Mouse (Mus musculus) liver, embryonic 12.5 days (tissue): ENCODE results near the gene Il17rb. TPM values are rescaled to one million over a fixed set of nuclear protein-coding genes. Genes with fewer than 3 reads are reported as not detected.

Experiments used
- ATAC-seq: fragments of 200-750 bp; cut with Nextera tagmentation; 2 replicates; pipeline ENCODE4 v1.8.0; 2017; ENCODE audit warnings: moderate number of reproducible peaks, mild to moderate bottlenecking, moderate library complexity
- H3K27ac ChIP-seq: fragments of 300-500 bp; sonication (generic); 2 replicates; pipeline ENCODE4 v1.5.1; 2016; ENCODE audit warnings: mild to moderate bottlenecking
- H3K27me3 ChIP-seq: fragments of 300-500 bp; sonication (generic); replicated peaks from 2 replicates; pipeline ENCODE4 v1.6.1; 2016; ENCODE audit warnings: mild to moderate bottlenecking, moderate library complexity
- H3K36me3 ChIP-seq: fragments of 300-500 bp; sonication (generic); 2 replicates; pipeline ENCODE4 v1.6.1; 2016; ENCODE audit warnings: mild to moderate bottlenecking, moderate library complexity
- H3K4me1 ChIP-seq: fragments of 300-500 bp; sonication (generic); 2 replicates; pipeline ENCODE4 v1.6.1; 2016
- H3K4me2 ChIP-seq: fragments of 300-500 bp; sonication (generic); 2 replicates; pipeline ENCODE4 v1.6.1; 2016; ENCODE audit warnings: mild to moderate bottlenecking, moderate library complexity
- H3K4me3 ChIP-seq: fragments of 300-500 bp; sonication (generic); 2 replicates; pipeline ENCODE4 v1.5.1; 2016; ENCODE audit warnings: mild to moderate bottlenecking, moderate library complexity
- H3K9ac ChIP-seq: fragments of 300-500 bp; sonication (generic); 2 replicates; pipeline ENCODE4 v1.6.1; 2016; ENCODE audit warnings: mild to moderate bottlenecking, moderate library complexity
- H3K9me3 ChIP-seq: fragments of 300-500 bp; sonication (generic); replicated peaks from 2 replicates; pipeline ENCODE4 v1.6.1; 2016; ENCODE audit warnings: mild to moderate bottlenecking, moderate library complexity
- WGBS: fragments of 180-500 bp; shearing (Covaris S2); methylation state at CpG from one replicate; pipeline ENCODE4 v1.1.7; 2016; ENCODE audit not compliant: insufficient replicate concordance; 5-methylcytosine and 5-hydroxymethylcytosine counted together
- polyA plus RNA-seq: library from polyadenylated mRNA; unstranded; fragments of >200 nt; fragmentation: Nextera tagmentation; extraction: Ambion mirVana; gene quantifications from 2 replicates; pipeline ENCODE4 v1.2.1, GENCODE M21; 2016

Il17rb gene
- polyA plus RNA-seq, result 0.39 and 0.57 TPM in 2 replicates

DNA sequence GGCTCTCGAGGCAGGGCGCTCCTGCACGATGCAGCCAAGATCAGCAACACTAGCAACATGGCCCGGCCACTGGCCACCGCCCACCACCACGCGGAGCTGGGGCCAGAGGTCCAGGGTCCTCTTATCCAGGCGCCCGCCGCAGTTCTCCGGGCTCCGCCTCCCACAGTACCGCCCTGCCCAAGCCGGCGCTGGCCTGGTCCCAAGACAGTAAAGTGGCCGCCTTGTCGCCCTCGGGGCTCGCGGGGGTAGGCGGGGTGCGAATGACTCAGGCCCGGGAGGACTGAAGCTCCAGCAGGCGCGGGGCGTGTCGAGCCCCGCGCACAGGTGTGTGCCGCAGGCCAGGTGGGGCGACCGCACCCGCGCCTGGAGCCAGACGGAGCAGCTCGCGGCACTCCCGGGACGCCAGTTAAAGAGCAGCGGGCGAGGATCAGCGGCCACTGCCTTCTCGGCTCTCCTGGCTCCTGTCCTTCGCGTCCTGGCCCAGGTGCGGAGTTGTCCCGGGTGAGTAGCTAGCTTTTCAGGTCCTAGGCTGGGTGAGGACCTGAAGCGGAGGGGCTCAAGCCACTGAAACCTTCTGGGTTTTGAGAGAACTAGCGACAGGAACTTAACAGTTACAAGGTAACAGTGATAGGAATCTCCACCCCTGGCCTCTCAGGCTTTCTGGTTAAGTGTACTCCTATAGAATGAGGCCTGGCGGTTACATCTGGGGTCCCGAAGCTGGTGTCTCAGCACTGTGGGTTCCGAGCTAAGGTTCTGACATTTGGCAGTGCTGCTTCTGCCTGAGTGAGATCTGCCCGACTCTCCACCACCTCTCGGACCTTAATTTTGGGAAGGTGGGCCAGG is at the start of gene Il17rb, which contains the start of gene Chdh:
Il17rb (minus strand) TSS at position 164 of the 843 bp plus-strand sequence.
Chdh (plus strand) TSS at position 291 of the 843 bp plus-strand sequence.
- peak; percentile 59 for ATAC-seq
- H3K27me3 ChIP-seq, result peaks cover 44% of the 10 kb centered on the region
- H3K27ac ChIP-seq, result no peak within 1 kb of the TSS
- H3K9me3 ChIP-seq, result no peaks in the 10 kb centered on the region
- no peak within 1 kb of the TSS for H3K9ac ChIP-seq
- WGBS, result 8% methylated on average over 54 of the region's 54 CpGs
- peak within 1 kb of the TSS; percentile 54 for H3K4me2 ChIP-seq
- H3K36me3 ChIP-seq, result no peaks in the 10 kb centered on the region
- 0 out of 2 replicates have a peak, but pooled peaks cover 5% of the 10 kb centered on the region for H3K4me1 ChIP-seq
- peak within 1 kb of the TSS; percentile 32 for H3K4me3 ChIP-seq

- no peak overlapping the region for H3K27ac ChIP-seq
- H3K9me3 ChIP-seq, result no peaks in the 10 kb centered on the region
- H3K36me3 ChIP-seq, result no peaks in the 10 kb centered on the region
- H3K4me3 ChIP-seq, result no peak overlapping the region
- 66% methylated on average over 13 of the region's 13 CpGs for WGBS
- ATAC-seq, result no peak
- H3K27me3 ChIP-seq, result no peaks in the 10 kb centered on the region; the same call in 1 of the 2 replicates
- H3K4me2 ChIP-seq, result no peak overlapping the region
- no peak overlapping the region for H3K9ac ChIP-seq
- no peaks in the 10 kb centered on the region for H3K4me1 ChIP-seq
These were observed 47.5 kb upstream of the Il17rb start for GRCm38 (mm10) chr14:30056031-30056766.

- H3K9me3 ChIP-seq, result no peaks in the 10 kb centered on the region
- no peak for ATAC-seq
- H3K9ac ChIP-seq, result no peak overlapping the region
- H3K4me3 ChIP-seq, result no peak overlapping the region
- no peaks in the 10 kb centered on the region; the same call in 1 of the 2 replicates for H3K27me3 ChIP-seq
- H3K4me2 ChIP-seq, result no peak overlapping the region
- WGBS, result 50% methylated on average over 7 of the region's 7 CpGs
- H3K36me3 ChIP-seq, result no peaks in the 10 kb centered on the region
- no peak overlapping the region for H3K27ac ChIP-seq
- no peaks in the 10 kb centered on the region for H3K4me1 ChIP-seq
These were observed 46.2 kb upstream of the Il17rb start for GRCm38 (mm10) chr14:30054922-30055321.

- Histone ChIP-seq H3K4me3 (no peak overlapping the region), H3K4me2 (no peak overlapping the region), H3K4me1 (no peaks in the 10 kb centered on the region), H3K9ac (no peak overlapping the region), H3K36me3 (no peaks in the 10 kb centered on the region), H3K27ac (no peak overlapping the region), H3K9me3 (no peaks in the 10 kb centered on the region), H3K27me3 (no peaks in the 10 kb centered on the region; the same call in 1 of the 2 replicates)
- 68% methylated on average over 8 of the region's 8 CpGs for WGBS
- ATAC-seq, result no peak
These were observed 41.6 kb upstream of the Il17rb start for GRCm38 (mm10) chr14:30050280-30050679.

GRCm38 (mm10) chr14:30048049-30048448 is 39.4 kb upstream of the Il17rb start:
- Histone ChIP-seq H3K36me3 (no peaks in the 10 kb centered on the region), H3K9ac (no peak overlapping the region), H3K27me3 (no peaks in the 10 kb centered on the region; the same call in 1 of the 2 replicates), H3K4me2 (no peak overlapping the region), H3K9me3 (no peaks in the 10 kb centered on the region), H3K4me1 (no peaks in the 10 kb centered on the region), H3K4me3 (no peak overlapping the region), H3K27ac (no peak overlapping the region)
- no peak for ATAC-seq
- 54% methylated on average over 3 of the region's 3 CpGs for WGBS

DNA sequence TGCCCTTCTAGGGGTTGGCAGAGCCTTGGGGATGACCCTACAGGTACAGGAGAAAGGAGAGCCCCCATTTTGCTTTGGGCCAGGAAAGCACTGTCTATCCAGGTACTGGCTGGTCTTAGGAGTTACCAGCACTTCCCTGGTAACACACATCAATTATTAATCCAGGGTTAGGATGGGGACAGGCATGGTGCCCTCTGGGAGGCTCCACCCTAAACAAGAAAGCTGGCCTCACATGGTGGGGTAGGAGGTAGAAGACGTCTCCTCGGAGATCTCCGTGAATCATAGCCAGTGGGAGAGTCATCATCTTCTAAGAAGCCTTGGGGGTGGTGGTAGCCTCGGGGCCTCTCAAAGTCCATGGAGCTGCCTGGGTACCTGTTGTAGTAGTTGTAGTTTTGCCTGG is 38.3 kb upstream of the Il17rb start:
- H3K27me3 ChIP-seq, result no peaks in the 10 kb centered on the region
- no peaks in the 10 kb centered on the region for H3K4me1 ChIP-seq
- 75% methylated on average over 4 of the region's 4 CpGs for WGBS
- H3K36me3 ChIP-seq, result no peaks in the 10 kb centered on the region
- H3K27ac ChIP-seq, result no peak overlapping the region
- no peak overlapping the region for H3K9ac ChIP-seq
- ATAC-seq, result no peak
- H3K4me3 ChIP-seq, result no peak overlapping the region
- H3K9me3 ChIP-seq, result no peaks in the 10 kb centered on the region
- H3K4me2 ChIP-seq, result no peak overlapping the region

- 69% methylated on average over 8 of the region's 8 CpGs for WGBS
- Histone ChIP-seq H3K4me3 (no peak overlapping the region), H3K9ac (no peak overlapping the region), H3K4me1 (no peaks in the 10 kb centered on the region), H3K9me3 (no peaks in the 10 kb centered on the region), H3K4me2 (no peak overlapping the region), H3K27me3 (no peaks in the 10 kb centered on the region), H3K36me3 (no peaks in the 10 kb centered on the region), H3K27ac (no peak overlapping the region)
- no peak for ATAC-seq
These were observed 37.1 kb upstream of the Il17rb start for GRCm38 (mm10) chr14:30045704-30046220.

DNA sequence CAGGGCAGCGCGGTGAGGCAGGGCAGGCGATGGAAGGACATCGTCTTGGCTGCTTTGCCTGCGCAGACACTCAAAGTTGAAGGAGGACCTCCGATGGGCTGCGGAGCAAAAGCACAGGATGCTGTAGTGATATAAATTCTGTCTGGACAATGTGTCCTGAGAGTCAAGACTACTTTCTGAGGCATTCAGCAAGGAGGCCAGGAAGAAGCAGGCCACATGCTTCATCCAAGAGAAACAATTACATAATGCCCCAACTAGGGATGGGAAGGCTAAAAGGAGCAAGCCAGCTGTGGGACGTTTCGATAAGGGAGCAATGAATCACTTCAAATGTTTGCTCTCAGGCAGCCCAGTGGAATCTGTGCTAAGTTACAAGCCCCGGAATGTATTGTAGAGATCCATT is 36.5 kb upstream of the Il17rb start:
- H3K9me3 ChIP-seq, result no peaks in the 10 kb centered on the region
- no peak overlapping the region for H3K9ac ChIP-seq
- no peak overlapping the region for H3K4me2 ChIP-seq
- H3K27ac ChIP-seq, result no peak overlapping the region
- H3K36me3 ChIP-seq, result no peaks in the 10 kb centered on the region
- no peaks in the 10 kb centered on the region for H3K27me3 ChIP-seq
- no peaks in the 10 kb centered on the region for H3K4me1 ChIP-seq
- WGBS, result 77% methylated on average over 10 of the region's 10 CpGs
- no peak overlapping the region for H3K4me3 ChIP-seq
- no peak for ATAC-seq

DNA sequence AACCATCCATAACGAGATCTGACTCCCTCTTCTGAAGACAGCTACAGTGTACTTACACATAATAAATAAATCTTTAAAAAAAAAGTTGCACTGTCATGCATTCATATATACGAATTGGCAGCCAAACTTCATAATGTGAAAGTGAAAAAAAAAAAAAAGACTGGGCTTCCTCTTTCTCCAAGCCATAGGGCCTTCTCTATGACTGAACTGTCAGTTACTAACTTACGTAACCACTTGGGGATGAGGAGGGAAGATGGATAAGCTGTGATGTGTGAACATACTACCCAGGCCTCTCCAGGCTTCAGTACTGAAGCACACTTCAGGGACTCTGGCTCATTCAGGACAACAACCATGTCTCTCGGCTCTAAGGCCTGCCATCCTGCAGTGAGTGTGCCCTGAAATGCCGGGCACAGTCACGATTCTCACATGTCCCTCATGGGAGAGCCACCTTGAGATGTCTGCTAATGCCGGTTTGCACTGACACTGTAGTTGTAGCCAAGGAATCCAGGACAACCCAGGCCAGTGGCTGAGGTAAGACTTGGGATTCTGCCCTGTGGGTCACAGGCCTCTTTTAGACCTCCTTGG is 34.8 kb upstream of the Il17rb start:
- Histone ChIP-seq H3K27ac (no peak overlapping the region), H3K4me3 (no peak overlapping the region), H3K4me1 (no peaks in the 10 kb centered on the region), H3K9me3 (no peaks in the 10 kb centered on the region), H3K27me3 (no peaks in the 10 kb centered on the region), H3K36me3 (no peaks in the 10 kb centered on the region), H3K9ac (no peak overlapping the region), H3K4me2 (no peak overlapping the region)
- no peak for ATAC-seq
- 71% methylated on average over 7 of the region's 7 CpGs for WGBS

DNA sequence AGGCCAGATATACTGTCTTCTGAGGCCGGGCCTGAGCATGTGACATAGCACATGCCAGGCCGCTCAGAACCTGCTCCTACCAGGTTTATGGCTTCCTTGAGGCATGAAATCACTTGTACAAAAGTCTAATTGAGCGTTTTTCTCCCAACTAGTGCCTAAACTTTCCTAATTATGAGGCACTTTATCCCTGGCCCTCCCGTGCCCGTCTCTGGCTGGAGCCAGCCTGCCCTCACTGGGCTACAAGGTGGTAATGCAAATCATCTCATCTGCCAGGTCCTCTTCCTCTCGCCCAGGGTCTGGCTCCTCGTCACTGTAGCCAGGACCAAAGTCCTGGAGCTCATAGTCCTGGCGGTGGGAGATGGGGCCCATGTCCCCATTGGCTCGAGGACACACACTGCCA is 33.1 kb upstream of the Il17rb start:
- 72% methylated on average over 9 of the region's 9 CpGs for WGBS
- Histone ChIP-seq H3K9me3 (no peaks in the 10 kb centered on the region), H3K27ac (no peak overlapping the region), H3K36me3 (no peaks in the 10 kb centered on the region), H3K9ac (no peak overlapping the region), H3K27me3 (no peaks in the 10 kb centered on the region), H3K4me1 (no peaks in the 10 kb centered on the region), H3K4me3 (no peak overlapping the region), H3K4me2 (no peak overlapping the region)
- no peak for ATAC-seq

GRCm38 (mm10) chr14:30039413-30039812 is 30.7 kb upstream of the Il17rb start:
- Histone ChIP-seq H3K27ac (no peak overlapping the region), H3K4me2 (no peak overlapping the region), H3K9ac (no peak overlapping the region), H3K27me3 (no peaks in the 10 kb centered on the region), H3K4me3 (no peak overlapping the region), H3K9me3 (no peaks in the 10 kb centered on the region), H3K4me1 (no peaks in the 10 kb centered on the region), H3K36me3 (no peaks in the 10 kb centered on the region)
- ATAC-seq, result no peak
- WGBS, result 50% methylated on average over 4 of the region's 4 CpGs

DNA sequence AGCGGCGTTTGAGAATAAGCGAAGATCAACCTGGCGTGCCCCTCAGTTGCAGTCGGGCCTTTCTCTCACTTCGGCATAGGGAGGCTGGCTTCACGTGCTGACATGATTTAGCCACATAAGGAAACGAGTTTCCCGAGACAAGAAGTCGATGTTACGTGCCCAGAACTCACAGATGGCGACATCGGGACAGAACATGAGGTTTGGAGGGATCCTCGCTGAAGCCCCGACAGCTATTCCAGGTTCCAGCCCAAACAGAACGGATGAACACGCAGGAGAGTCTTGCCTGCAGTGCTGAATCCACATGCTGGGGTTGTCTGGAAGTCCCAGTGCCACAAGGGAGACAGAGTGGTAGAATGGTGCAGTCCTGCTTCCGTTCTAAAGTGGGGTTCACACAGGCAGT is 29.7 kb upstream of the Il17rb start:
- Histone ChIP-seq H3K4me2 (no peak overlapping the region), H3K27me3 (no peaks in the 10 kb centered on the region), H3K4me1 (no peaks in the 10 kb centered on the region), H3K4me3 (no peak overlapping the region), H3K27ac (no peak overlapping the region), H3K9me3 (no peaks in the 10 kb centered on the region), H3K36me3 (no peaks in the 10 kb centered on the region), H3K9ac (no peak overlapping the region)
- WGBS, result 75% methylated on average over 18 of the region's 18 CpGs
- no peak for ATAC-seq
